Mouse (Mus musculus): Measurements from ENCODE around the gene Polr3gl. TPM values are rescaled to one million over a fixed set of nuclear protein-coding genes. Genes with fewer than 3 reads are reported as not detected.

Gene Polr3gl
- total RNA-seq, 2 experiments from 2014 or later, result 30.3 to 34.0 TPM

- DNase-seq, result peak; percentile 92
- intact Hi-C loops (cut with DNase I; ENCODE audit: low total_unique reads), result no loop called here
These were observed 17.1 kb downstream of the Polr3gl start, which contains the start of gene Gm16253 for GRCm38 (mm10) chr3:96576690-96577541. Gene Gm16253, plus strand, starts transcription at chr3:96576984.

- peak; percentile 80 for DNase-seq
- intact Hi-C loops (cut with DNase I; ENCODE audit: low total_unique reads), result no loop called here
These were observed 17.8 kb downstream of the Polr3gl start for GRCm38 (mm10) chr3:96576005-96576658.

- intact Hi-C loops (cut with DNase I; ENCODE audit: low total_unique reads), result no loop called here
- peak; percentile 71 for DNase-seq
These were observed 18.6 kb downstream of the Polr3gl start for GRCm38 (mm10) chr3:96575272-96575984.

- intact Hi-C loops (cut with DNase I; ENCODE audit: low total_unique reads), result no loop called here
- DNase-seq, result no peak
These were observed 20.1 kb downstream of the Polr3gl start for GRCm38 (mm10) chr3:96573611-96574511.

- peak; percentile 36 for DNase-seq
- intact Hi-C loops (cut with DNase I; ENCODE audit: low total_unique reads), result no loop called here
These were observed 21.9 kb downstream of the Polr3gl start for GRCm38 (mm10) chr3:96571896-96572698.

GRCm38 (mm10) chr3:96571336-96571735, 22.6 kb downstream of the Polr3gl start:
- intact Hi-C loops (cut with DNase I; ENCODE audit: low total_unique reads), result no loop called here

GRCm38 (mm10) chr3:96570643-96571042, 23.3 kb downstream of the Polr3gl start:
- intact Hi-C loops (cut with DNase I; ENCODE audit: low total_unique reads), result no loop called here
- no peak for DNase-seq

More at GRCm38 (mm10) chr3:96571336-96571735, 22.6 kb downstream of the Polr3gl start:
- no peak for DNase-seq

- intact Hi-C loops (cut with DNase I; ENCODE audit: low total_unique reads), result no loop called here
- no peak for DNase-seq
These were observed 23.9 kb downstream of the Polr3gl start for GRCm38 (mm10) chr3:96569966-96570605.

GRCm38 (mm10) chr3:96569506-96569905, 24.5 kb downstream of the Polr3gl start:
- DNase-seq, result no peak
- intact Hi-C loops (cut with DNase I; ENCODE audit: low total_unique reads), result no loop called here

GRCm38 (mm10) chr3:96568605-96569004, 25.4 kb downstream of the Polr3gl start:
- no peak for DNase-seq
- intact Hi-C loops (cut with DNase I; ENCODE audit: low total_unique reads), result no loop called here

- intact Hi-C loops (cut with DNase I; ENCODE audit: low total_unique reads), result no loop called here
- no peak for DNase-seq
These were observed 27.1 kb downstream of the Polr3gl start for GRCm38 (mm10) chr3:96566661-96567450.

GRCm38 (mm10) chr3:96565105-96565504, 28.9 kb downstream of the Polr3gl start:
- intact Hi-C loops (cut with DNase I; ENCODE audit: low total_unique reads), result no loop called here
- no peak for DNase-seq

GRCm38 (mm10) chr3:96564633-96565032, 29.3 kb downstream of the Polr3gl start:
- intact Hi-C loops (cut with DNase I; ENCODE audit: low total_unique reads), result no loop called here
- DNase-seq, result no peak

- intact Hi-C loops (cut with DNase I; ENCODE audit: low total_unique reads), result no loop called here
- no peak for DNase-seq
These were observed 29.9 kb downstream of the Polr3gl start for GRCm38 (mm10) chr3:96563911-96564632.

GRCm38 (mm10) chr3:96563267-96563666, 30.7 kb downstream of the Polr3gl start:
- intact Hi-C loops (cut with DNase I; ENCODE audit: low total_unique reads), result no loop called here
- DNase-seq, result no peak

- DNase-seq, result no peak
- intact Hi-C loops (cut with DNase I; ENCODE audit: low total_unique reads), result no loop called here
These were observed 31.9 kb downstream of the Polr3gl start for GRCm38 (mm10) chr3:96561946-96562681.

Data from gastrocnemius, postnatal 14 days (tissue).